Mouse (Mus musculus) E14TG2a.4 (cell line): ENCODE data around the gene Gfm1.

ENCODE experiments used
- CTCF ChIP-seq: conservative IDR thresholded peaks from 2 replicates; pipeline ENCODE4 v1.5.1; 2014; ENCODE audit warnings: low read length
- NANOG ChIP-seq: IDR thresholded peaks from 2 replicates; pipeline ENCODE4 v1.6.1; 2014; ENCODE audit warnings: borderline replicate concordance, low read length, mixed read lengths
- POU5F1 ChIP-seq: IDR thresholded peaks from 2 replicates; pipeline ENCODE4 v1.6.1; 2014; ENCODE audit warnings: low read length, borderline replicate concordance

DNA sequence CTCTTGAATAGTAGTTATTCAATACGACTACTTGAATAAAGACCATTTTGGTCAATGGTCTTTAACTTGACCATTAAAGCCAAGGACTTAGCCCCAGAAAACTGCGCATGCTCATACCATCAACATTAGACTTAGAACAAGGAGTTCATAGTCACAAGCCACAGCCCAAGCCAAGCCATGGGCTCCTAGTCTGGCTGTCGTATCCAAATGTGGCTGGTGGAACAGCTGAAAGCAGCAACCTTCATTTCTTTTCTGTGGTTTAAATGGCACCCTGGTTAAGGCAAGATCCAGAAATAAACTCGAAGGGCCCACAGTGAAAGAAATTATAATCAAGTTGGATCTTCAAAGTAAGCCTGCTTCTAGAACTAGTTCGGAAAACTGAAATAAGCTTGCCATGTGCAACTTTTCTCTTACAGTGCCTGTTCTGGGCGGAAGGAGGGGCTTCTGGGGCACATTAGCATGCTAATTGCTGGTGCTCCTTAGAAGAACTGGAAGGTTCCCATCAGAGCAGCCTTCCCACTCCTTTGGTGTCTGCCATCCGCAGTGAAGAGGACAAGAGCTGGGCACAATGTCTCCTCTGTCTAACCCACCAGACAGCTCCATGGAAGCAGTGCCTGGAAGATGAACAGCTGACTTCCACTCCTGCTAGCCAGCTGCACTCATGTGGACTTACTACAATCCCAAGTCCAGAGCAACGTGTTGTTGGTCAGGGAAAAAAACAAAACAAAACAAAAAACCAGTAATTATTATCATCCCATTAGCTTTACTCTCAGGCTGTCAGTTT is 62.4 kb downstream of the Gfm1 start:
- TF ChIP-seq CTCF (no peak), NANOG (no peak), POU5F1 (no peak)
